Mouse (Mus musculus) MN1 (cell line): ENCODE results near the gene Rps6kc1.

Experiments used
- DNase-seq: peaks from one replicate; pipeline ENCODE4 v3.0.0-alpha.2; 2016; ENCODE audit warnings: low spot score

The Rps6kc1 gene

DNA sequence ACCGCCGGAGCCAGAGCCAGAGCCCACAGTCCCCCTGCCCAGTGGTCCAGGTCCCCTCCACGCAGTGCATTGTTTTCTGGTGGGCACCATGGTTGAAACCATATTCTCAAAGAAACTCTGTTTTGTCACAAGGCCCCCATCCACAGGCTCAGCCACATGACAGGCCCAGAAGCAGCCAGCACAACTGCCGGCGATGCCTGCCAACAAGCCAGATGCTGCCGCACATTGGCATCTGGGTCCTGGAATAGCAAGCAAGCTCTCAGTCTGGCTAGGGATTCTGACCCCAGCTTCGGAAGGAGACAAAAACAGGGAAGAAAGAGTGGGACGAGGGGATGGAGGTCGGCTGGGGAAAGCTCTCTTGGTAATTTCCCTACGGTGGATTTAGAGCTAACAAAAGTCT, 147.8 kb downstream of the Rps6kc1 start:
- DNase-seq = no peak

GRCm38 (mm10) chr1:190761786-190762185, 149.8 kb downstream of the Rps6kc1 start:
- no peak for DNase-seq

GRCm38 (mm10) chr1:190757899-190758298, 153.7 kb downstream of the Rps6kc1 start:
- no peak for DNase-seq

GRCm38 (mm10) chr1:190751794-190752570, 159.6 kb downstream of the Rps6kc1 start:
- no peak for DNase-seq

GRCm38 (mm10) chr1:190748937-190749336, 162.6 kb downstream of the Rps6kc1 start:
- DNase-seq = no peak

GRCm38 (mm10) chr1:190741421-190741820, 170.1 kb downstream of the Rps6kc1 start:
- DNase-seq = no peak

DNA sequence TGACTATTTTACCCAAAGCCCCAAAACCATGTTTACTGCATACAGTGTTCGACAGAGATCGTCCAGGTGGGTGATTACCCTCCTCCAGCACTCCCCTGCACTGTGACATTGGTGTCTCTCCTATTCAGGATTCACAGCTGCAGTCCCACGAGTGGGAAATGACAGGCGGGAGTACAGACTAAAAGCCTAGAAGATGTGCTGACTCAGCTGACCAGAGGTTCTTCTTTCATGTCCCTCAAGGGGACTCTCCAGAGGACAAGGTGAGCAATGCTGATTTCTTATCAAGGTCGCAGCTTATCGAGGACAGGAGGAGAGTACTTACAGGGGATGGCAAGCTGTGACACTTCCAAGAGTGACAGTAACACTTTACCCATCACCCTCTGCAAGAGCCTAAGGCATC, 178.8 kb downstream of the Rps6kc1 start:
- DNase-seq = no peak

DNA sequence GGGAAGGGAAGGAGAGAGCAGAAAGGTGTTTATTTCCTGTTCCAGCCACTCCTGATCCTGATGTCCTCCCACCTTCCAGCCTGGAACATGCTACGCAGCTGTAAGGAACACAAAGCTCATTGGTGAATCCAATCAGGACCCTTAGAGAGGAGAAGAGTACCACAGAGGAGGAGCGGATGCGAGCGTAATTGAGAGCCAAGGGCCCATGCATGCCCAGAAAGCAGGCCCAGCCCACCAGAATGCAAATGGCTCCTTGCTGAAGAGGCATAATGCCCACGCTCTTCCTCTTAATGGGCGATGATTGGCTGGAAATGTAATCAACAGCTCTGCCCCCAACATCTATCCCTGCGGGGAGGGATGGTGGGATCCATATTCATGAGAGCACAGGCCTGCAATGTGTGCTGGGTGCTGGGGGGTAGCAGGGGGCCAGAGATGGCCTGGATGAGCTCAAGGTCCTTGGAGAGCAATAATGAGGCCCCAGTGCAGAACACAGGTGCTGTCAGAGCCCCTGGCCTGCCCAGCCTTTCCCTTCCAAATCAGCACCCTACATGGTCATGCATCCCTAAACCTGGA, 182.0 kb downstream of the Rps6kc1 start:
- DNase-seq = no peak

- no peak for DNase-seq
Measured at GRCm38 (mm10) chr1:190728111-190728651, 183.4 kb downstream of the Rps6kc1 start.

DNA sequence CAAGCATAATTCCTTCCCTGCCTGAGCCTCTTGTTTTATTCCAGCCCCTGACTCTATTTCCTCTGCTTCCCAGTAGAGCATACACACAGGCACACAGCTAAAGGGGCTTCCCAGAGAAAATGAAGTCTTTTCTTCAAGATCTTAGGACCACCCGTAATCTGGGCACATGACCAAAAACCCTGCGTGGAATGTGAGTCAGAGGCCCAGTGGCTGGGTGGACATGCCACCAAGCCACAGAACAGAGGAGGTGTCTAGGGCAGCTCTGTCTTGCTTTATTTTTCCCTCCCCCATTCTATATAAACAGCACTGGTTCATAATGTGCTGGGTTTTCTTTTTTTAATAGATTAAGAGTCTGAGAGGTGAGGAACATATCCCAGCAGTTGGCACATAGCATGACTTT, 184.2 kb downstream of the Rps6kc1 start:
- no peak for DNase-seq

GRCm38 (mm10) chr1:190724591-190725380, 186.8 kb downstream of the Rps6kc1 start:
- DNase-seq = no peak

- DNase-seq = no peak
Measured at GRCm38 (mm10) chr1:190723926-190724430, 187.6 kb downstream of the Rps6kc1 start.

- no peak for DNase-seq
Measured at GRCm38 (mm10) chr1:190713848-190714247, 197.7 kb downstream of the Rps6kc1 start.

- DNase-seq = no peak
Measured at GRCm38 (mm10) chr1:190697576-190697975, 214.0 kb downstream of the Rps6kc1 start.

GRCm38 (mm10) chr1:190695589-190695988, 216.0 kb downstream of the Rps6kc1 start:
- no peak for DNase-seq

DNA sequence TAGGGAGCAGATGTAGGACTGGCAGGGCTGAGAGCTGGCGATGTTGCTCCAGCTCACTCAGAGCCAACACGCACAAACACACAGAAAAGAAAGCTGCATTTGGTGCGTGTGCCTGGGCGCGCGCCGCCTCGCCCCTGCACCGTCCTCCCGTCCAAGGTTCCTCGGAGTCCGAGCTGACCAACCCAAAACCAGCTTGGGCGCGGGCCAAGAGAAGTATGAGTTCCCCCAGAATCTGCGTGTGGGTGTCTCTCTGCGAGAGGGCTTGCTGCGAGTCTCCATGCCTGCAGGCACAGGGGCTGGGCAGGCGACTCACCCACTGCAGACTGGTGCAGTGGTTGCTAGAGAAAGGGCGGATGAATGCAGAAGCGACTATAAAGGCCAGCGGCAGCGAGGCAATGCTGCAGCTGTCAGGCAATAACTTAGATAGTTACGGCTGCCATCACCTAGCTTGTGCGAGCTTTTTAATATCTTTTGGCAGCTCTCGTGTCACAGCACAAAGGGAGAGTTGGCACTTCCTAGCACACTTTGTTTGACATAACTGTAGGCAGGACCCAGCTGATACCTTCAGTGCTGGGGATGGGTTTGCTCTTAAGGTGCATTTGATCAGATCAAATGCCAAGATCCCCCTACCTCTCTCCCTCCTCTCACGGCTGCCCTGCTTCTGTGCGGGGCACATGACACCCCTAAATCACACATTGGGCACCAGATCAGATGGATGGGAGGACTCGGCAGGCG, 220.9 kb downstream of the Rps6kc1 start:
- no peak for DNase-seq

DNA sequence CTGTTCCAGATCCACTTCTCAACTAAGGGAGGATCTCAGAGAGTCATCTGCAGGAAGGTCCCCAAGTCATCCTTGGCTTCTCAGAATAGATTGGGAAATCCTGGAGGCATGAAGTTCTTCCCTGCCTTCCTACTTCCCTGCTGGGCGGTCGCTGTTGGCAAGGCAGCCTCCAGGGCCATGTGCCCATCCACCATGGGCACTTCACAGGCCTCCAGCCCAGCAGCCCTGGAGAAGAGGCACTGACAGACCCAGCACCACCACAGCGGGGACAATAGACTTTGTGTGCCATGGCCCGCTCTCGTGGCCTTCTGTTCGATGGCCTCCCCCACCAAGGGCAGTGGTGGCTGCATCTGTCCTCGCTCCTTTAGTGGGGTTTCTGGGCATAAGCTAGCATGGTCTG, 228.5 kb downstream of the Rps6kc1 start:
- DNase-seq = no peak

GRCm38 (mm10) chr1:190682021-190682926, 229.3 kb downstream of the Rps6kc1 start:
- no peak for DNase-seq

- no peak for DNase-seq
Measured at GRCm38 (mm10) chr1:190675455-190675854, 236.1 kb downstream of the Rps6kc1 start.

- DNase-seq = no peak
Measured at GRCm38 (mm10) chr1:190669099-190669498, 242.5 kb downstream of the Rps6kc1 start.

DNA sequence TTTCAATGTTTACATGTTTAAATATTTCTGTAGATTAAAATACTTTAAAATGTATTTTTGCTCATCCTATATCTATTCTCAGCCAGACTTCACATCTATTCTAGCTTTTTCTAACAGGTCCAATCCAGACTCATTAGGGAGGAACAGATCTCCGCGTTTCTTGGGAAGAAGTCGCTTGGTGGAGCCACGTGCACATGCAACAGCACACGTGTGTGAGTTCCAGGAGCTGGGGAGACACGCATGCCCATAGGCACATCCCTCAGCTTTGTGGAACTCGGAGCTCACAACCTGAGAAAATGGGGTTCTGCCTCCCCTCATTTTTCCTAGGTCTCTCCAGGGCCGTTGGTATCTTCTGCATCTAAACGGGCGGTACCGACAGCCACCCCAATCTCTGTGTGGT, 243.7 kb downstream of the Rps6kc1 start:
- no peak for DNase-seq
